In the genomic region with DNA sequence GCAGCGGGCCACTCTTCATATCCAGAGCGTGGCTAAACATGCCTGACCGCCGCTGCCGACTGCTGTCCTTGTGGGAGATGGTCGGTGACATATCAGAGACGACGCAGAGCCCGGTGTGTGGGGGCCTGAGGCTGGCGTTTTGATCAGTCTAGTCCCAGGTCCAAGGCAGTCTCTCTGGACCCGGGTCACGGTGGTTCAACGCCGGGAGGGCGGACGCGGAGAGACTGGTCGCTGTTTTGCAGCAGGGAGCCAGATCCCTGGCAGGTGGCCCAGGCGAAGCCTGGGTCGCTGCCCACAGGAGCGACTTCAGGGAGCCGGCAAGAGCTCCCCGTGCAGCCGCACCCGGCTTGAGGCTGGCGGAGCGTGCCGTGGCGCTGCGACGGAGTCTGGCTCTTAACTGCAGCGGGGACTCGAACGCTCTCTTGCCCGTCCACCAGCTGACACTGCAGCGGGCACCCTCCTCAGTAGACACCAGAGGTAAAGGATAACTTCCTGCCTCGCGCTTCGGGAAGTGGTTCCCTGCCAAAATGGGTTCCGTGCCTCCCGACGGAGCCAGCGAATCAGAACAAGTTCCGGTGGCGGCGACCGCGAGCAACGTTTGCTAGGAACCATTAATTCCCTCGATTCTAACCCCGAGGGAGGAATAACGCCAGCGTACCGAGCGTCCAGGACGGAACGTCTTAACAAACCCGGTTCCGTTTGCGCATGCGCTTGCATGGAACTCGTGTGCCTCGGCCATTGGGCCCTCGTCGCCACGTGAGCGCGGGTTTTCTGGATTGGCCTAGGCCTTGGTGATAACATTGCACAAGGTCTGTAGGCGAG, we compare ENCODE assay signal across 8 mouse cellular contexts. TPM values are rescaled to one million over a fixed set of nuclear protein-coding genes. Genes with fewer than 3 reads are reported as not detected.
DNase-seq lines count a peak whose midpoint lies in the region; ATAC-seq and TF ChIP-seq lines count a peak whose summit lies in the region.

TSS of gene Slc33a1 (minus strand) at position 669 of the 822 bp plus-strand sequence.

- peak; percentile 86 for TF ChIP-seq POLR2A in kidney, adult 2 months (IDR thresholded peaks at IDR 0.05; ENCODE audit: low read depth, low read length)
- peak; percentile 41; the same call in 1 of the 2 replicates for TF ChIP-seq POLR2A in spleen, adult 2 months (IDR thresholded peaks at IDR 0.05; ENCODE audit: low read depth, low read length)

- peak; percentile 98 for DNase-seq in 3134 (ENCODE audit: extremely low read depth, insufficient read length, low spot score)
- DNase-seq in adrenal gland, postnatal 36 days, result peak; percentile 98 to 99
- DNase-seq in heart, adult 18-20 months, result peak; percentile 99 to 100
- peak; percentile 99 for DNase-seq in kidney, adult 2 months
- DNase-seq in spleen, adult 2 months (ENCODE audit: low read depth in 1 of 2, low spot score in 2 of 2), result peak; percentile 95 to 99

- H3K27ac ChIP-seq in embryonic facial prominence, embryonic 13.5 days, result peak within 1 kb of the TSS; percentile 88
- H3K27ac ChIP-seq in kidney, adult 2 months (ENCODE audit: insufficient read depth, low read depth, low read length), result peak within 1 kb of the TSS; percentile 72
- peak within 1 kb of the TSS; percentile 81 for H3K27ac ChIP-seq in limb, embryonic 12.5 days
- H3K27ac ChIP-seq in midbrain, embryonic 15.5 days, result peak within 1 kb of the TSS; percentile 86
- H3K27ac ChIP-seq in spleen, adult 2 months (ENCODE audit: insufficient read depth, low read length), result peak within 1 kb of the TSS; percentile 69

- H3K4me3 ChIP-seq in embryonic facial prominence, embryonic 13.5 days, result peak within 1 kb of the TSS; percentile 91
- H3K4me3 ChIP-seq in kidney, adult 2 months (ENCODE audit: insufficient read depth, low read depth, low read length), result peak within 1 kb of the TSS; percentile 81
- peak within 1 kb of the TSS; percentile 92 for H3K4me3 ChIP-seq in limb, embryonic 12.5 days (replicated peaks)
- peak within 1 kb of the TSS; percentile 84 for H3K4me3 ChIP-seq in midbrain, embryonic 15.5 days
- H3K4me3 ChIP-seq in spleen, adult 2 months (ENCODE audit: extremely low read depth, insufficient read depth, insufficient read length), result peak within 1 kb of the TSS; percentile 71

- no peaks in the 10 kb centered on the region for H3K36me3 ChIP-seq in embryonic facial prominence, embryonic 13.5 days
- no peaks in the 10 kb centered on the region for H3K36me3 ChIP-seq in kidney, adult 2 months (ENCODE audit: control insufficient read depth, insufficient read depth, low read length)
- no peaks in the 10 kb centered on the region for H3K36me3 ChIP-seq in limb, embryonic 12.5 days
- no peaks in the 10 kb centered on the region for H3K36me3 ChIP-seq in midbrain, embryonic 15.5 days (replicated peaks)
- H3K36me3 ChIP-seq in spleen, adult 2 months (ENCODE audit: control insufficient read depth, insufficient read depth, low read length), result no peaks in the 10 kb centered on the region

- ATAC-seq in embryonic facial prominence, embryonic 13.5 days (ENCODE audit: insufficient number of reproducible peaks, insufficient read depth, low FRiP score, low TSS enrichment, low read depth), result peak; percentile 95
- peak; percentile 91 for ATAC-seq in limb, embryonic 12.5 days (ENCODE audit: insufficient number of reproducible peaks, insufficient read depth, low FRiP score, low TSS enrichment, low read depth)
- peak; percentile 99 for ATAC-seq in midbrain, embryonic 15.5 days (replicated peaks)

- H3K9me3 ChIP-seq in embryonic facial prominence, embryonic 13.5 days, result no peaks in the 10 kb centered on the region
- H3K9me3 ChIP-seq in limb, embryonic 12.5 days, result no peaks in the 10 kb centered on the region
- H3K9me3 ChIP-seq in midbrain, embryonic 15.5 days, result no peaks in the 10 kb centered on the region

- under 1% methylated on average over 69 of the region's 69 CpGs for WGBS in embryonic facial prominence, embryonic 13.5 days
- WGBS in kidney, adult 2 months, result under 1% methylated on average over 69 of the region's 69 CpGs
- WGBS in limb, embryonic 12.5 days, result under 1% methylated on average over 69 of the region's 69 CpGs
- under 1% methylated on average over 69 of the region's 69 CpGs for WGBS in midbrain, embryonic 15.5 days
- under 1% methylated on average over 69 of the region's 69 CpGs for WGBS in spleen, adult 2 months

- peak within 1 kb of the TSS; percentile 84 for H3K4me2 ChIP-seq in embryonic facial prominence, embryonic 13.5 days
- H3K4me2 ChIP-seq in limb, embryonic 12.5 days, result peak within 1 kb of the TSS; percentile 85
- peak within 1 kb of the TSS; percentile 68 for H3K4me2 ChIP-seq in midbrain, embryonic 15.5 days

- H3K4me1 ChIP-seq in embryonic facial prominence, embryonic 13.5 days, result peaks cover 15% of the 10 kb centered on the region
- H3K4me1 ChIP-seq in kidney, adult 2 months (ENCODE audit: control insufficient read depth, insufficient read depth, low read length), result peaks cover 11% of the 10 kb centered on the region; the same call in 1 of the 2 replicates
- peaks cover 16% of the 10 kb centered on the region; the same call in 1 of the 2 replicates for H3K4me1 ChIP-seq in limb, embryonic 12.5 days (replicated peaks)
- peaks cover 32% of the 10 kb centered on the region for H3K4me1 ChIP-seq in midbrain, embryonic 15.5 days
- peaks cover 2% of the 10 kb centered on the region; the same call in 1 of the 2 replicates for H3K4me1 ChIP-seq in spleen, adult 2 months (ENCODE audit: control insufficient read depth, insufficient read depth, insufficient read length)

- H3K9ac ChIP-seq in embryonic facial prominence, embryonic 13.5 days, result peak within 1 kb of the TSS; percentile 87
- peak within 1 kb of the TSS; percentile 85 for H3K9ac ChIP-seq in limb, embryonic 12.5 days (replicated peaks)
- H3K9ac ChIP-seq in midbrain, embryonic 15.5 days, result peak within 1 kb of the TSS; percentile 79

- peaks cover 13% of the 10 kb centered on the region; the same call in 1 of the 2 replicates for H3K27me3 ChIP-seq in embryonic facial prominence, embryonic 13.5 days
- no peaks in the 10 kb centered on the region for H3K27me3 ChIP-seq in kidney, adult 2 months (replicated peaks; ENCODE audit: control insufficient read depth, insufficient read depth, low read length)
- 0 out of 2 replicates have a peak, but pooled peaks cover 5% of the 10 kb centered on the region for H3K27me3 ChIP-seq in limb, embryonic 12.5 days
- peaks cover 4% of the 10 kb centered on the region; the same call in 1 of the 2 replicates for H3K27me3 ChIP-seq in midbrain, embryonic 15.5 days (replicated peaks)
- H3K27me3 ChIP-seq in spleen, adult 2 months (ENCODE audit: control insufficient read depth, insufficient read depth, low read length), result no peaks in the 10 kb centered on the region; the same call in 1 of the 2 replicates

- 0 out of 2 replicates have a peak, but pooled peaks have one; percentile 1 for TF ChIP-seq CTCF in kidney, adult 2 months (conservative IDR thresholded peaks at IDR 0.05; ENCODE audit: insufficient read depth, insufficient read length, low read depth, low read length)
- TF ChIP-seq CTCF in spleen, adult 2 months (IDR thresholded peaks at IDR 0.05; ENCODE audit: extremely low read depth, insufficient read depth, insufficient read length, insufficient replicate concordance), result no peak

RNA-seq across cellular contexts. Expression of gene Slc33a1, which starts in this region (rescaled TPM):
- total RNA-seq in adrenal gland, postnatal 36 days (2021), result 10 to 100 TPM; 30.8 to 48.3 TPM
- polyA plus RNA-seq in embryonic facial prominence, embryonic 13.5 days (2015; fragmentation: Nextera tagmentation; extraction: Ambion mirVana), result 15.4 and 16.9 TPM in 2 replicates
- 10 to 100 TPM; 10.5 to 12.5 TPM for total RNA-seq in heart, adult 18-20 months (2021)
- polyA plus RNA-seq in kidney, adult 2 months (2012; rRNA removed), result 43.0 and 47.0 TPM in 2 replicates
- polyA plus RNA-seq in limb, embryonic 12.5 days (2016; fragmentation: Nextera tagmentation; extraction: Ambion mirVana), result 12.9 and 13.9 TPM in 2 replicates
- 18.6 and 19.6 TPM in 2 replicates for polyA plus RNA-seq in midbrain, embryonic 15.5 days (2015; fragmentation: Nextera tagmentation; extraction: Ambion mirVana)
- 6.5 and 9.3 TPM in 2 replicates for polyA plus RNA-seq in spleen, adult 2 months (2012; rRNA removed)

Comparison
In these comparisons a context has a peak if more than half of its experiments do, and no peak if none do; other contexts are left out.
1. Peak in every context shown above with its lines: DNase-seq, ATAC-seq, H3K4me3 ChIP-seq and H3K27ac ChIP-seq.